12 mouse cellular contexts compared by ENCODE assay signal in the genomic region with DNA sequence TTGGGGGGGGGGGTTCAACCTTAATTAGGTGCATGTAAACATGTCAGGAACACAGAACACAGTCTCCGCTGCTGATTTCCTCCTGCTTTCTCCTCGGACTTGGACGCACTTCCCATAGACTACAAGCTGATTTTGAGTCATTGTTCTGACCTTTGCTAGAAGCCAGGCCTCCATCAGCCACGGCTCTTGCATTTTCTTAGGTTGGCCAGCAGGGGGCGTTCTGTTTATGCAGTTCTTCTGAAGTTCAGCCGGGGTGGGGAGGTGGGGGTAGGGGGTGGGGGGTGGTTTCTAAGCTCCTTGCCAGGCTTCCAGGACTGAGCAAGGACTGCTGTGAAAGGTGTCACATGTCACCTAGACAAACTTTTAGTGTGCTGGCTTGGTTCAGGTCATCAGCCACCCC. TPM values are rescaled to one million over a fixed set of nuclear protein-coding genes. Genes with fewer than 3 reads are reported as not detected.
A peak's percentile ranks its signal among the peaks of the same experiment; 100 is the strongest.
DNase-seq lines count a peak whose midpoint lies in the region; ATAC-seq and TF ChIP-seq lines count a peak whose summit lies in the region.
"Had no signal": no experiment of that assay in that cellular context is flagged by ENCODE, and none has a peak within 500 bp of the region (broad histone marks: within the 10 kb centered on the region; RNA-seq: fewer than 3 reads in every experiment).

No protein-coding gene starts in this region.

- in situ Hi-C loops in Patski (cut with MboI; ENCODE audit: low pct_unique_long_range_greater_than_20kb): no loop called here

- H3K4me3 ChIP-seq in liver, adult 2 months (ENCODE audit: insufficient read depth, low read depth, low read length): no peak overlapping the region
- H3K4me3 ChIP-seq in liver, embryonic 11.5 days (ENCODE audit: low read depth, low read length): no peak overlapping the region
- no peak overlapping the region for H3K4me3 ChIP-seq in small intestine, adult 2 months (ENCODE audit: low read depth, low read length)
- H3K4me3 ChIP-seq: embryonic facial prominence, embryonic 12.5 days had no signal

- POLR2A ChIA-PET in Patski (lab: Charles Lee): no interaction called here

- no peaks in the 10 kb centered on the region for H3K4me1 ChIP-seq in liver, adult 2 months (ENCODE audit: control insufficient read depth, insufficient read depth, low read length)
- H3K4me1 ChIP-seq in liver, embryonic 11.5 days (replicated peaks; ENCODE audit: control insufficient read depth, insufficient read depth, low read length): no peaks in the 10 kb centered on the region
- H3K4me1 ChIP-seq in small intestine, adult 2 months (ENCODE audit: control insufficient read depth, insufficient read depth, insufficient read length, low read length): no peaks in the 10 kb centered on the region

- ATAC-seq in liver, embryonic 11.5 days (replicated peaks; ENCODE audit: low FRiP score): no peak
- ATAC-seq in Patski: no peak

- no peak overlapping the region for H3K27ac ChIP-seq in liver, adult 2 months (replicated peaks; ENCODE audit: insufficient read depth, low read depth, low read length)
- no peak overlapping the region for H3K27ac ChIP-seq in liver, embryonic 11.5 days (ENCODE audit: low read depth, low read length)
- no peak overlapping the region for H3K27ac ChIP-seq in small intestine, adult 2 months (ENCODE audit: insufficient read depth, low read depth, low read length)
- H3K27ac ChIP-seq: embryonic facial prominence, embryonic 12.5 days had no signal

- 36% methylated on average over 6 of the region's 6 CpGs for WGBS in liver, adult 2 months
- 32% methylated on average over 6 of the region's 6 CpGs for whole genome bisulfite sequencing in liver, embryonic 11.5 days
- WGBS in small intestine, adult 2 months: 28% methylated on average over 6 of the region's 6 CpGs

- intact Hi-C loops in left cerebral cortex, postnatal 10 days (cut with DNase I): no loop called here

- peak; percentile 7; the same call in 1 of the 2 replicates for TF ChIP-seq CTCF in liver, adult 2 months (IDR thresholded peaks at IDR 0.05; ENCODE audit: low read depth, low read length)
- TF ChIP-seq CTCF in Patski (IDR thresholded peaks at IDR 0.05): peak; percentile 56
- TF ChIP-seq CTCF in small intestine, adult 2 months (IDR thresholded peaks at IDR 0.05; ENCODE audit: extremely low read depth, insufficient read length, insufficient replicate concordance, low read depth, low read length): peak; percentile 32; the same call in 1 of the 2 replicates

- H3K36me3 ChIP-seq in liver, adult 2 months (ENCODE audit: control insufficient read depth, insufficient read depth, low read length): no peaks in the 10 kb centered on the region
- no peaks in the 10 kb centered on the region for H3K36me3 ChIP-seq in liver, embryonic 11.5 days (ENCODE audit: control insufficient read depth, insufficient read depth, low read length)
- no peaks in the 10 kb centered on the region for H3K36me3 ChIP-seq in small intestine, adult 2 months (ENCODE audit: control insufficient read depth, insufficient read depth, low read length)
- H3K36me3 ChIP-seq: embryonic facial prominence, embryonic 12.5 days had no signal

- no peak for TF ChIP-seq POLR2A in liver, adult 2 months (IDR thresholded peaks at IDR 0.05; ENCODE audit: extremely low read depth, insufficient read depth, low read length)
- TF ChIP-seq POLR2A in small intestine, adult 2 months (IDR thresholded peaks at IDR 0.05; ENCODE audit: low read depth, low read length): no peak

- no peaks in the 10 kb centered on the region for H3K27me3 ChIP-seq in liver, adult 2 months (ENCODE audit: control insufficient read depth, insufficient read depth, low read length)
- no peaks in the 10 kb centered on the region for H3K27me3 ChIP-seq in liver, embryonic 11.5 days (replicated peaks; ENCODE audit: control insufficient read depth, insufficient read depth, low read length)
- peaks cover 17% of the 10 kb centered on the region for H3K27me3 ChIP-seq in Patski
- H3K27me3 ChIP-seq in small intestine, adult 2 months (ENCODE audit: control insufficient read depth, insufficient read depth, low read length): no peaks in the 10 kb centered on the region
- H3K27me3 ChIP-seq: embryonic facial prominence, embryonic 12.5 days had no signal

- peak; percentile 37 to 41 for DNase-seq in adrenal gland, adult (ENCODE audit: inconsistent age in 2 of 2, low spot score in 1 of 2)
- DNase-seq in adrenal gland, adult 18-20 months (ENCODE audit: low spot score in 2 of 2): no peak
- no peak for DNase-seq in liver, adult 2 months (ENCODE audit: extremely low read depth, low read depth, low spot score)
- no peak for DNase-seq in liver, embryonic 11.5 days (ENCODE audit: low spot score)
- no peak for DNase-seq in Patski (ENCODE audit: low read depth, low spot score)
- DNase-seq in embryo, embryonic 9.5 days (ENCODE audit: extremely low spot score): no peak
- no peak for DNase-seq in left cerebral cortex, postnatal 10 days (ENCODE audit: extremely low spot score in 1 of 2, low spot score in 2 of 2)
- DNase-seq: kidney, postnatal 4 days had no signal

- CTCF ChIA-PET in Patski (lab: Charles Lee): no interaction called here

- H3K9ac ChIP-seq in liver, adult 2 months (ENCODE audit: low read depth, low read length): no peak overlapping the region
- H3K9ac ChIP-seq in liver, embryonic 11.5 days (ENCODE audit: low read depth, low read length): no peak overlapping the region
- H3K9ac ChIP-seq: embryonic facial prominence, embryonic 12.5 days had no signal

- no peak overlapping the region for H3K4me2 ChIP-seq in liver, embryonic 11.5 days
- H3K4me2 ChIP-seq: embryonic facial prominence, embryonic 12.5 days had no signal

- no peaks in the 10 kb centered on the region for H3K9me3 ChIP-seq in liver, embryonic 11.5 days (ENCODE audit: control insufficient read depth, low read length)
- H3K9me3 ChIP-seq: embryonic facial prominence, embryonic 12.5 days had no signal

- H3K79me2 ChIP-seq in liver, adult 2 months (ENCODE audit: control insufficient read depth, insufficient read depth, low read length): no peaks in the 10 kb centered on the region

RNA-seq across cellular contexts. Expression of a gene that starts 8.6 kb away (rescaled TPM):
- total RNA-seq in adrenal gland, adult 18-20 months (2021): 10 to 100 TPM; 21.2 to 28.9 TPM
- total RNA-seq in liver, adult 2 months (2014; rRNA removed): 0.27 and 0.37 TPM in 2 replicates
- not detected in 2 replicates for polyA plus RNA-seq in liver, adult 2 months (2012; rRNA removed)
- polyA plus RNA-seq in liver, embryonic 11.5 days (2014; fragmentation: Nextera tagmentation; extraction: Ambion mirVana): 0.69 and 0.92 TPM in 2 replicates
- polyA plus RNA-seq in Patski (2021): 4.7 TPM
- polyA plus RNA-seq in small intestine, adult 2 months (2012; rRNA removed): not detected in 2 replicates
- 1 to 10 TPM; 3.2 to 3.5 TPM for total RNA-seq in left cerebral cortex, postnatal 10 days (2021)
- total RNA-seq: monocyte, adult 5-6 weeks had no signal
- polyA plus RNA-seq: C2C12 had no signal

Comparison
In these comparisons a context has a peak if more than half of its experiments do, and no peak if none do; other contexts are left out.
1. DNase-seq: peak in adrenal gland, adult (2 of 2); none in adrenal gland, adult 18-20 months (0 of 2), liver, adult 2 months (single experiment), liver, embryonic 11.5 days (single experiment), Patski (single experiment), embryo, embryonic 9.5 days (single experiment) and left cerebral cortex, postnatal 10 days (0 of 2).
2. Peak in every context shown above with its lines, with median percentiles within 50 percentile points of each other: CTCF ChIP-seq.